Mouse (Mus musculus): Measurements from ENCODE around the gene Rnpepl1. TPM values are rescaled to one million over a fixed set of nuclear protein-coding genes. Genes with fewer than 3 reads are reported as not detected.
"Not testable (repeated sequence)": the region's sequence is repeated elsewhere in the genome, so short reads cannot be mapped to it uniquely, and the experiment has no call there.

Gene Rnpepl1
- polyA plus RNA-seq, 3 experiments from 2014 or later: 20.5 to 34.1 (median 28.4) TPM

GRCm38 (mm10) chr1:92943219-92943989 is 32.8 kb downstream of the Rnpepl1 start:
- no peak for ATAC-seq

DNA sequence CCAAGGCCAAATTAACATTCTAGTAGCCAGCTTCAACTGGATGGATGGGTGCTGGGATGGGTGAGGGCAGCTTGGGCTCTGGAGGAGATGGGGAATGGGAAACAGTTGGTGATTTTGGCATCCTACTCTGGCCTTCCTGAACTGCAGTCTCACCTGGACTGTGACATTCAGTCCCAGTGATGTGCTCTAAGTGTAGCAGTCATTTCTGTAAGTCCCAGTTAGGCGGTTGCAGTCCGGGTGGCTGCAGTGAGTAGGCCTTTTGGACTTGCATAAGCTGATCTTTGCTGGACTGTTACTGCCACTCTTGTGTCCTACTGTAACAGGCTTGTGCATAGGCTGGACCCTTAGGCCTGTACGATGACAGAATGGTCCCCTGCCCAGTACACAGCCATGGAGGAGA is 37.4 kb downstream of the Rnpepl1 start:
- ATAC-seq: no peak

GRCm38 (mm10) chr1:92949426-92949825 is 38.8 kb downstream of the Rnpepl1 start:
- no peak for ATAC-seq

DNA sequence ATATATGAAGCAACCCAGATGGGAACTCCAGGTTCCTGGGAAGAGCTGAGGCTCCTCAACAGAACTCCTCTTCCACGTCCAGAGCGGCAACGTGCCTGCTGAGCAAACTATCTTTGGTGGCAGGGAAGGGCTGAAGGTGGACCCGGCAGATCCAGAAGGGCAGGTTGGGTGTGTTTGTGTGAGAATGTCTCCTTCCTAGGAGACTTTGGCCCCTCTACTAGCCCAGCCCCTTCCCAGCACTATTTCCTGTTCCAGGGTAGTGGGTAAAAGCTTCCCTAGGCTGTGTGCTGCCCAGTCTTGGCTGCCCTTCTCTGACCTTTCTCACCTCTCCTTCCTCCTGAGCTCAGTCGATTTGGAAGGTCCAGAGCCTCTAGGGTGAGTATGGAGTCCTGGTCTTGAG is 40.0 kb downstream of the Rnpepl1 start, which contains the start of gene Gpr35:
Gene Gpr35 (plus strand): TSS at position 259 of the 400 bp plus-strand sequence.
- no peak for ATAC-seq

DNA sequence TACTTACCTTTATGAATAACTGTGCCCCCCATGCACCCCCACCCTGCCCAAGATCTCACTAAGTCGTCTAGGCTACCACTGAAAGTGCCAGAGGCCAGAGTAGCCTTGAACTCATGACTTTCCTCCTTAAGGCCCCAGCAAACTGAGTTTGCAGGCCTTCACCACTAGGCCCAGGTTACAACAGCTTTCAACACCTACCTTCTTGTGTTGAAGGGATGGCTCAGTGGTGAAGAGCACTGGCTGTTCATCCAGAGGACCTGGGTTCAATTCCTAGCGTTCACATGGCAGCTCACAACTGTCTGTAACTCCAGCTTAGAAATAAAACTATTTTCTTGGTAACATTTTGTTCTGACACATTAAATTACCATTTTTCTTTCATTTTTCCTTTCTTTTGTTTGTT is 43.1 kb downstream of the Rnpepl1 start:
- ATAC-seq: no peak

- ATAC-seq: not testable (repeated sequence)
Measured at GRCm38 (mm10) chr1:92956571-92957335, 46.2 kb downstream of the Rnpepl1 start.

- ATAC-seq: no peak
Measured at GRCm38 (mm10) chr1:92958999-92959398, 48.4 kb downstream of the Rnpepl1 start.

DNA sequence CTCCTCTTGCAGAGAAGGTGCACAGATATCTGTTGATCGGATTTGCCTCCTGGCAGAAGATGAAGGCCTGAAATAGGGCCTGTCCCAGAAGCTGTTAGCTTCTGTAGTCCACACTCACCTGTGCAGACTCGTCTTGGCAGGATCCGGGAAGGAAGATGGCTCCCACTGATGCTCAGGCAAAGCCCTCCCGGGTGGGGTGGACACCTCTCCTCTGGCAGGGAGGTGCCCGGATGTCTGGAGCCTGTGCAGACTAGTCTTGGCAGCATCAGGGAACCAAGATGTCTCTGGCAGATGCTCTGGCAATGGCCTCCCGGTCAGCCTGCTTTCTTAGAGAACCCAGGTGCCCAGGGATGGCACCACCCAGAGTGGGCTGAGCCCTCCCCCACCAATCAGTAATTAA is 60.2 kb downstream of the Rnpepl1 start:
- ATAC-seq: not testable (repeated sequence)

DNA sequence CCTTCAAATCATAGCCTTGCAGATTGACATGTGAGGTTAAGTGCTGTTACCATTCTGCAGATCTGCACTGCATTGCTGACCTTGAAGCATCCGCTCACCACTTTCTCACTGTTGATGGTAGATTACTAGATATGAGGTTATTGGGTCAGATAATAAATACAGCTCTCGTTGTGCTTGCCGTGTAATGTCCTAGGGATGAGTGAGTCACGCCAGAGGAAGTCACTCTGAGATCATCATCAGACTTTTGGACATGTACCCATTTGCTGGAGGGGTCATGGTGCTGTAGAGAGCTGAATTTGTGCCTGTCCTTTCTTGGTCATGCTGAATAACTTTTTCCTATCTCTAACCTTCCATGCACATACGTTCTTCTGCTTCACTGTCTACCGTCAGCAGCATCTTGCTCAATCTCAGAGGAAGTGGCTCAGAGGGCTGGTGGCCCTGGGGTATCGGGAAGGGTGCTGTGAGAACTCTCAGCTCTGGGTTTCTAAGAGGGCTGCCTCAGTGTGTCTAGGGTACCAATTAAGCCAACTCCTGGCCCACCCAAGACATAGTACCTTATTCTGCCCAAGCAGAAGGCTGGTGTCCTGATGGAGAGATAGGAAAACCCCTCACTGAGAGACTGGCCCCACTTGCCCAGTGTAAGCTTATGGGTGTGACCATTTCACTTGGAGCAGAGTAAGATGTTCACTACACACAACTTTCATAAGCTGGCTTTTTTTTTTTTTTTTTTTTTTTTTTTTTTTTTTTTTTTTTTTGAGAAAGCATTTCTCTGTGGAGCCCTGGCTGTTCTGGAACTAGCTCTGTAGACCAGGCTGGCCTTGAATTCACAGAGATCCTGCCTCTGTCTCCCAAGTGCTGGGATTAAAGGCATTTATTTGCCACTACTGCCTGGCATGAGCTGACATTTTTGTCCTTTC is 61.6 kb downstream of the Rnpepl1 start:
- peak; percentile 54 for ATAC-seq

GRCm38 (mm10) chr1:92972854-92973253 is 62.3 kb downstream of the Rnpepl1 start:
- ATAC-seq: peak; percentile 46

Other genes starting within 250 kb of the Rnpepl1 start
- gene Gpc1, start 79.1 kb upstream of the Rnpepl1 start, polyA plus RNA-seq (2017; shearing (Covaris generic)): 1 to 10 TPM in 2 of 3 experiments, under 1 TPM in 1; 0.87 to 3.0 (median 2.8) TPM
- gene Ankmy1, start 7.9 kb upstream of the Rnpepl1 start, polyA plus RNA-seq (2017; shearing (Covaris generic)): 1 to 10 TPM in 1 of 3 experiments, under 1 TPM in 2; 0.71 to 1.6 (median 0.94) TPM
- 1 to 10 TPM; 3.9 to 5.0 (median 4.1) TPM for gene Dusp28, start 3.8 kb upstream of the Rnpepl1 start, polyA plus RNA-seq (2017; shearing (Covaris generic))
- gene Capn10, start 23.6 kb downstream of the Rnpepl1 start, polyA plus RNA-seq (2017; shearing (Covaris generic)): 1 to 10 TPM; 4.6 to 7.3 (median 6.9) TPM
- 1 to 10 TPM in 2 of 3 experiments, under 1 TPM in 1; 0.23 to 1.8 (median 1.7) TPM for gene Gpr35, start 40.1 kb downstream of the Rnpepl1 start, polyA plus RNA-seq (2017; shearing (Covaris generic))
- gene Aqp12, start 95.6 kb downstream of the Rnpepl1 start, polyA plus RNA-seq (2017; shearing (Covaris generic)): not detected
- not detected for gene Kif1a, start 191.2 kb downstream of the Rnpepl1 start, polyA plus RNA-seq (2017; shearing (Covaris generic))
- gene Agxt, start 224.5 kb downstream of the Rnpepl1 start, polyA plus RNA-seq (2017; shearing (Covaris generic)): not detected